ENCODE assay signal across 16 mouse cellular contexts in the genomic region with DNA sequence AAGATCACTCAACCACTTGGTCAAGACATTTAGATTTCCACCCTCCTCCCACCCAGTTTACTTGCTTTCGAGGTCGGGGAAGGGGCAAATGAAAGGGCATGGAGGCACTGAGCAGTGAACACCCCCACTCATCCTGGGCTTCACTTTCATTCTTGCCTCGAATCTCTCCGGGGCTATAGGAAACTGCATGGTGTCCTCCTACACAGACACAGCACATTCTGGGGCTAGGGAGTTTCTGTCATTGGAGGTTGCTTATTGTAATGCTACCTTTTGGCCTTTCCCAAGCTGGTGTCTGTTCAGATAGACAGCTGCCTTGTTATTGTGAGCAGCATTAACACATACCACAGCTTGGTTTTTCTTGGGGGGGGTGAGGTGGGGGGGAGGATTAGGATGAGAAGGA.
"Had no signal": no experiment of that assay in that cellular context is flagged by ENCODE, and none has a peak within 500 bp of the region (broad histone marks: within the 10 kb centered on the region; RNA-seq: fewer than 3 reads in every experiment).

No protein-coding gene starts in this region.

- H3K4me3 ChIP-seq: midbrain, embryonic 10.5 days; midbrain, embryonic 13.5 days; midbrain, embryonic 15.5 days; neural tube, embryonic 12.5 days had no signal

- H3K9ac ChIP-seq: lung, embryonic 14.5 days; midbrain, embryonic 13.5 days; midbrain, embryonic 15.5 days; neural tube, embryonic 12.5 days had no signal

- H3K9me3 ChIP-seq: midbrain, embryonic 10.5 days; midbrain, embryonic 13.5 days; midbrain, embryonic 15.5 days; neural tube, embryonic 12.5 days had no signal

- ATAC-seq: midbrain, embryonic 13.5 days; midbrain, embryonic 15.5 days had no signal

- H3K27me3 ChIP-seq: midbrain, embryonic 13.5 days; midbrain, embryonic 15.5 days; neural tube, embryonic 12.5 days had no signal

- H3K36me3 ChIP-seq: midbrain, embryonic 10.5 days; midbrain, embryonic 13.5 days; midbrain, embryonic 15.5 days; neural tube, embryonic 12.5 days had no signal

- DNase-seq: lung, adult 18-20 months; lung, embryonic 14.5 days; lung, postnatal 10 days; lung, postnatal 4 days; retina, postnatal 1 day; right cerebral cortex, adult 18-20 months; right cerebral cortex, postnatal 25 days; right cerebral cortex, postnatal 4 days; spleen, adult 18-20 months; thymus, adult 18-20 months; thymus, postnatal 14 days; thymus, postnatal 36 days had no signal

- H3K4me2 ChIP-seq: lung, embryonic 14.5 days; midbrain, embryonic 13.5 days; midbrain, embryonic 15.5 days; neural tube, embryonic 12.5 days had no signal

- H3K27ac ChIP-seq: midbrain, embryonic 10.5 days; midbrain, embryonic 13.5 days; midbrain, embryonic 15.5 days; neural tube, embryonic 12.5 days had no signal

- H3K4me1 ChIP-seq: midbrain, embryonic 10.5 days; midbrain, embryonic 13.5 days; midbrain, embryonic 15.5 days; neural tube, embryonic 12.5 days had no signal
